Mouse (Mus musculus): ENCODE data around the gene Gtf2ird1. TPM values are rescaled to one million over a fixed set of nuclear protein-coding genes. Genes with fewer than 3 reads are reported as not detected.
"Not testable (repeated sequence)": the region's sequence is repeated elsewhere in the genome, so short reads cannot be mapped to it uniquely, and the experiment has no call there.

The Gtf2ird1 gene
- total RNA-seq, 2 experiments from 2014 or later = 5.5 to 23.1 TPM

- not testable (repeated sequence) for ATAC-seq (replicated peaks; ENCODE audit: low FRiP score, low TSS enrichment, poor library complexity, severe bottlenecking)
These were observed 22.4 kb upstream of the Gtf2ird1 start for GRCm38 (mm10) chr5:134478886-134479285.

- not testable (repeated sequence) for ATAC-seq (replicated peaks; ENCODE audit: low FRiP score, low TSS enrichment, poor library complexity, severe bottlenecking)
These were observed 19.2 kb upstream of the Gtf2ird1 start for GRCm38 (mm10) chr5:134475686-134476085.

GRCm38 (mm10) chr5:134475006-134475605, 18.6 kb upstream of the Gtf2ird1 start:
- ATAC-seq (replicated peaks; ENCODE audit: low FRiP score, low TSS enrichment, poor library complexity, severe bottlenecking) = no peak

GRCm38 (mm10) chr5:134473902-134474301, 17.4 kb upstream of the Gtf2ird1 start:
- ATAC-seq (replicated peaks; ENCODE audit: low FRiP score, low TSS enrichment, poor library complexity, severe bottlenecking) = peak; percentile 68

- ATAC-seq (replicated peaks; ENCODE audit: low FRiP score, low TSS enrichment, poor library complexity, severe bottlenecking) = no peak
These were observed 14.1 kb upstream of the Gtf2ird1 start for GRCm38 (mm10) chr5:134470538-134471169.

- ATAC-seq (replicated peaks; ENCODE audit: low FRiP score, low TSS enrichment, poor library complexity, severe bottlenecking) = peak; percentile 23; the same call in 1 of the 2 replicates
These were observed 13.1 kb upstream of the Gtf2ird1 start for GRCm38 (mm10) chr5:134469559-134470150.

GRCm38 (mm10) chr5:134468158-134468765, 11.7 kb upstream of the Gtf2ird1 start:
- ATAC-seq (replicated peaks; ENCODE audit: low FRiP score, low TSS enrichment, poor library complexity, severe bottlenecking) = no peak

GRCm38 (mm10) chr5:134467030-134467549, 10.6 kb upstream of the Gtf2ird1 start:
- peak; percentile 91 for ATAC-seq (replicated peaks; ENCODE audit: low FRiP score, low TSS enrichment, poor library complexity, severe bottlenecking)

GRCm38 (mm10) chr5:134466296-134467029, 9.9 kb upstream of the Gtf2ird1 start:
- ATAC-seq (replicated peaks; ENCODE audit: low FRiP score, low TSS enrichment, poor library complexity, severe bottlenecking) = no peak

GRCm38 (mm10) chr5:134465197-134465596, 8.7 kb upstream of the Gtf2ird1 start:
- no peak for ATAC-seq (replicated peaks; ENCODE audit: low FRiP score, low TSS enrichment, poor library complexity, severe bottlenecking)

GRCm38 (mm10) chr5:134464225-134464624, 7.7 kb upstream of the Gtf2ird1 start:
- ATAC-seq (replicated peaks; ENCODE audit: low FRiP score, low TSS enrichment, poor library complexity, severe bottlenecking) = 0 out of 2 replicates have a peak, but pooled peaks have one; percentile 50

GRCm38 (mm10) chr5:134462731-134463130, 6.2 kb upstream of the Gtf2ird1 start:
- no peak for ATAC-seq (replicated peaks; ENCODE audit: low FRiP score, low TSS enrichment, poor library complexity, severe bottlenecking)

GRCm38 (mm10) chr5:134462316-134462715, 5.8 kb upstream of the Gtf2ird1 start:
- ATAC-seq (replicated peaks; ENCODE audit: low FRiP score, low TSS enrichment, poor library complexity, severe bottlenecking) = no peak

GRCm38 (mm10) chr5:134460546-134460945, 4.0 kb upstream of the Gtf2ird1 start:
- ATAC-seq (replicated peaks; ENCODE audit: low FRiP score, low TSS enrichment, poor library complexity, severe bottlenecking) = no peak

- no peak for ATAC-seq (replicated peaks; ENCODE audit: low FRiP score, low TSS enrichment, poor library complexity, severe bottlenecking)
These were observed 2.6 kb upstream of the Gtf2ird1 start for GRCm38 (mm10) chr5:134459096-134459495.

- no peak for ATAC-seq (replicated peaks; ENCODE audit: low FRiP score, low TSS enrichment, poor library complexity, severe bottlenecking)
These were observed 1.9 kb upstream of the Gtf2ird1 start for GRCm38 (mm10) chr5:134458416-134458815.

GRCm38 (mm10) chr5:134457371-134457770, 855 bp upstream of the Gtf2ird1 start:
- no peak for ATAC-seq (replicated peaks; ENCODE audit: low FRiP score, low TSS enrichment, poor library complexity, severe bottlenecking)

- peak; percentile 34; the same call in 1 of the 2 replicates for ATAC-seq (replicated peaks; ENCODE audit: low FRiP score, low TSS enrichment, poor library complexity, severe bottlenecking)
These were observed 547 bp downstream of the Gtf2ird1 start for GRCm38 (mm10) chr5:134455914-134456423.

- ATAC-seq (replicated peaks; ENCODE audit: low FRiP score, low TSS enrichment, poor library complexity, severe bottlenecking) = peak; percentile 33
These were observed 1.2 kb downstream of the Gtf2ird1 start for GRCm38 (mm10) chr5:134455186-134455895.
